Mouse (Mus musculus): Measurements from ENCODE around the gene Kcnn3. TPM values are rescaled to one million over a fixed set of nuclear protein-coding genes. Genes with fewer than 3 reads are reported as not detected.

Gene Kcnn3
- polyA plus RNA-seq, 1 experiment from 2014 or later, result 0.04 TPM

- ChIA-PET POLR2A (no interaction called here), CTCF (interaction anchor here (1.3 to 2.6 kb wide), 2 partner anchors 9 to 13 kb away, joined by 3 to 8 read pairs; no protein-coding TSS in a partner anchor)
- in situ Hi-C loops (cut with MboI; ENCODE audit: low pct_unique_long_range_greater_than_20kb), result no loop called here
- peaks cover 55% of the 10 kb centered on the region for H3K27me3 ChIP-seq
- DNase-seq (ENCODE audit: low read depth, low spot score), result no peak
- no peak for ATAC-seq
- TF ChIP-seq CTCF (IDR thresholded peaks at IDR 0.05), result no peak
Measured at GRCm38 (mm10) chr3:89605235-89605634, 85.3 kb downstream of the Kcnn3 start.

GRCm38 (mm10) chr3:89607327-89607726 is 87.4 kb downstream of the Kcnn3 start:
- in situ Hi-C loops (cut with MboI; ENCODE audit: low pct_unique_long_range_greater_than_20kb), result no loop called here
- ChIA-PET CTCF (interaction anchor here (1.2 to 2.6 kb wide), 2 partner anchors 11 to 27 kb away, joined by 3 to 8 read pairs; no protein-coding TSS in a partner anchor), POLR2A (interaction anchor here (0.5 kb wide), 1 partner anchor 142 kb away, joined by 5 read pairs; no protein-coding TSS in a partner anchor)
- peaks cover 56% of the 10 kb centered on the region for H3K27me3 ChIP-seq
- no peak for DNase-seq (ENCODE audit: low read depth, low spot score)
- no peak for ATAC-seq
- no peak for TF ChIP-seq CTCF (IDR thresholded peaks at IDR 0.05)

GRCm38 (mm10) chr3:89612048-89612447 is 92.1 kb downstream of the Kcnn3 start:
- ChIA-PET CTCF (no interaction called here), POLR2A (no interaction called here)
- no peak for DNase-seq (ENCODE audit: low read depth, low spot score)
- peaks cover 51% of the 10 kb centered on the region for H3K27me3 ChIP-seq
- no peak for ATAC-seq
- in situ Hi-C loops (cut with MboI; ENCODE audit: low pct_unique_long_range_greater_than_20kb), result no loop called here
- TF ChIP-seq CTCF (IDR thresholded peaks at IDR 0.05), result no peak

- ATAC-seq, result peak; percentile 63
Measured at GRCm38 (mm10) chr3:89613526-89614523, 93.9 kb downstream of the Kcnn3 start.

GRCm38 (mm10) chr3:89616861-89617260 is 96.9 kb downstream of the Kcnn3 start:
- ChIA-PET POLR2A (no interaction called here), CTCF (no interaction called here)
- DNase-seq (ENCODE audit: low read depth, low spot score) (no peak), ATAC-seq (no peak)
- TF ChIP-seq CTCF (IDR thresholded peaks at IDR 0.05), result no peak
- H3K27me3 ChIP-seq, result peaks cover 60% of the 10 kb centered on the region
- in situ Hi-C loops (cut with MboI; ENCODE audit: low pct_unique_long_range_greater_than_20kb), result no loop called here

More at GRCm38 (mm10) chr3:89613526-89614523, 93.9 kb downstream of the Kcnn3 start:
- TF ChIP-seq CTCF (IDR thresholded peaks at IDR 0.05), result no peak
- POLR2A ChIA-PET, result interaction anchor here (0.8 kb wide), 1 partner anchor 17 kb away, joined by 3 read pairs; no protein-coding TSS in a partner anchor
- peaks cover 52% of the 10 kb centered on the region for H3K27me3 ChIP-seq
- in situ Hi-C loops (cut with MboI; ENCODE audit: low pct_unique_long_range_greater_than_20kb), result no loop called here
- DNase-seq (ENCODE audit: low read depth, low spot score), result peak; percentile 82
- CTCF ChIA-PET, result interaction anchor here (1.0 to 1.9 kb wide), 2 partner anchors 18 to 19 kb away, joined by 3 to 5 read pairs; no protein-coding TSS in a partner anchor

- no peak for TF ChIP-seq CTCF (IDR thresholded peaks at IDR 0.05)
- no peak for DNase-seq (ENCODE audit: low read depth, low spot score)
- ChIA-PET POLR2A (no interaction called here), CTCF (no interaction called here)
- in situ Hi-C loops (cut with MboI; ENCODE audit: low pct_unique_long_range_greater_than_20kb), result no loop called here
- H3K27me3 ChIP-seq, result peaks cover 60% of the 10 kb centered on the region
- no peak for ATAC-seq
Measured at GRCm38 (mm10) chr3:89617360-89617759, 97.4 kb downstream of the Kcnn3 start.

- ATAC-seq (no peak), DNase-seq (ENCODE audit: low read depth, low spot score) (no peak)
- no peak for TF ChIP-seq CTCF (IDR thresholded peaks at IDR 0.05)
- ChIA-PET CTCF (no interaction called here), POLR2A (no interaction called here)
- in situ Hi-C loops (cut with MboI; ENCODE audit: low pct_unique_long_range_greater_than_20kb), result no loop called here
- peaks cover 55% of the 10 kb centered on the region for H3K27me3 ChIP-seq
Measured at GRCm38 (mm10) chr3:89622825-89623224, 102.9 kb downstream of the Kcnn3 start.

GRCm38 (mm10) chr3:89623531-89623930 is 103.6 kb downstream of the Kcnn3 start:
- POLR2A ChIA-PET, result no interaction called here
- in situ Hi-C loops (cut with MboI; ENCODE audit: low pct_unique_long_range_greater_than_20kb), result no loop called here

GRCm38 (mm10) chr3:89624001-89624400 is 104.0 kb downstream of the Kcnn3 start:
- DNase-seq (ENCODE audit: low read depth, low spot score) (no peak), ATAC-seq (no peak)
- in situ Hi-C loops (cut with MboI; ENCODE audit: low pct_unique_long_range_greater_than_20kb), result no loop called here
- ChIA-PET POLR2A (no interaction called here), CTCF (no interaction called here)
- no peak for TF ChIP-seq CTCF (IDR thresholded peaks at IDR 0.05)
- peaks cover 55% of the 10 kb centered on the region for H3K27me3 ChIP-seq

More at GRCm38 (mm10) chr3:89623531-89623930, 103.6 kb downstream of the Kcnn3 start:
- no peak for TF ChIP-seq CTCF (IDR thresholded peaks at IDR 0.05)
- no peak for DNase-seq (ENCODE audit: low read depth, low spot score)
- CTCF ChIA-PET, result no interaction called here
- no peak for ATAC-seq
- peaks cover 55% of the 10 kb centered on the region for H3K27me3 ChIP-seq

GRCm38 (mm10) chr3:89624814-89625445 is 105.0 kb downstream of the Kcnn3 start:
- DNase-seq (ENCODE audit: low read depth, low spot score) (no peak), ATAC-seq (no peak)
- in situ Hi-C loops (cut with MboI; ENCODE audit: low pct_unique_long_range_greater_than_20kb), result no loop called here
- CTCF ChIA-PET, result interaction anchor here (1.1 to 1.3 kb wide), 4 partner anchors 21 to 114 kb away, joined by 3 read pairs; no protein-coding TSS in a partner anchor
- no peak for TF ChIP-seq CTCF (IDR thresholded peaks at IDR 0.05)
- POLR2A ChIA-PET, result interaction anchor here (1.2 kb wide), 1 partner anchor 55 kb away, joined by 3 read pairs; no protein-coding TSS in a partner anchor
- peaks cover 55% of the 10 kb centered on the region for H3K27me3 ChIP-seq
